Mouse (Mus musculus): ENCODE data around the gene Fbxo31. TPM values are rescaled to one million over a fixed set of nuclear protein-coding genes. Genes with fewer than 3 reads are reported as not detected.

Fbxo31 gene
- polyA plus RNA-seq, 1 experiment from 2014 or later = 34.5 TPM

DNA sequence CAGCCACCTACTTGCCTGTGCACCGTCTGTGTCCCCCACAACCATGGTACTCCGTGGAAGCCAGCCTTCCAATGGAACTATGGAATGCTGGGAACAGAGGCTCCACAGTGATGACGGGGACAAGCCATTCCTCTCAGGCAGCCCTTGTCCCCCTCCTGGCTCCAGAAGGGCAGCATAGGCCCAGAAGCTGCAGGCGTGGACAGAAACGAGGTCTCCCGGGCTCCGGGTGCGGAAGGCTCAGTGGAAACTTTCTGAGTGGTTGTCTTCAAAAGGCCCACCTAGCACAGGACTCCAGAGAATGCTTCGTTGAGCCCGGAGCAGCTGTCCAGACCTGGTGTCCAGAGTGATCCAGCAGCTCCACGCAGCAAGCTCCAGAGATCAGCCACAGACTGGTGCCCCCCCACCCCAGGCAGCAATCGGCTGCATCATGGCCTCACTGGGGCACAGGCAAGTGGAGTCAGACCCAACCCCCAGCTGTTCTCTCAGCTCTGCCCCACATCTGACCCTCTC, 34.3 kb downstream of the Fbxo31 start, which contains the start of gene 1700018B08Rik:
Gene 1700018B08Rik, minus strand, starts transcription at position 45 of the 510 bp plus-strand sequence.
- H3K9me3 ChIP-seq = no peaks in the 10 kb centered on the region
- no peak for ATAC-seq (replicated peaks)
- no peak within 1 kb of the TSS for H3K27ac ChIP-seq
- H3K27me3 ChIP-seq (replicated peaks) = no peaks in the 10 kb centered on the region
- H3K4me2 ChIP-seq = no peak within 1 kb of the TSS
- 88% methylated on average over 12 of the region's 12 CpGs for WGBS
- no peaks in the 10 kb centered on the region for H3K4me1 ChIP-seq
- no peaks in the 10 kb centered on the region for H3K36me3 ChIP-seq (replicated peaks)
- H3K4me3 ChIP-seq = no peak within 1 kb of the TSS
- H3K9ac ChIP-seq = no peak within 1 kb of the TSS

DNA sequence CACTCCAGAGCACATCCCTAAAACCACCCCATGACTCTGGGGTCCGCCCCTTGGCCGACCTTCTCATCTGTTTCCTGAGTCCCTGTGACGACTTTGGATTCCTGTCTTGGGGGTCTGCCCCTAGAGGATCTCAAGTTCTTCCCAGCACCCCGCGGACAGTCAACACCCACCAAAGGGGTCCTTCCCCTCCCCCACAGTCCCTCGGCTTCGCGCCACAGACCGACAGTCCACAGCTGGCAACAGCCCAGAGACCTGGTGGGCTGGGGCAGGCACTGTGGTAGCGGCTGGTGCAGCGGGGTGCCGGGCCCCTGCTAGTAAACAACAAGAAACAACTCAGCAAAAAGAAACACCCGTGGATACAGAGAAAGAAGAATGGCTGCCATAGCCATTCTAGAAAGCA, 35.7 kb downstream of the Fbxo31 start:
- H3K4me3 ChIP-seq = no peak overlapping the region
- no peaks in the 10 kb centered on the region for H3K27me3 ChIP-seq (replicated peaks)
- H3K27ac ChIP-seq = no peak overlapping the region
- no peaks in the 10 kb centered on the region for H3K36me3 ChIP-seq (replicated peaks)
- no peak overlapping the region for H3K9ac ChIP-seq
- H3K9me3 ChIP-seq = no peaks in the 10 kb centered on the region
- WGBS = 69% methylated on average over 13 of the region's 13 CpGs
- ATAC-seq (replicated peaks) = no peak
- H3K4me1 ChIP-seq = no peaks in the 10 kb centered on the region
- no peak overlapping the region for H3K4me2 ChIP-seq

DNA sequence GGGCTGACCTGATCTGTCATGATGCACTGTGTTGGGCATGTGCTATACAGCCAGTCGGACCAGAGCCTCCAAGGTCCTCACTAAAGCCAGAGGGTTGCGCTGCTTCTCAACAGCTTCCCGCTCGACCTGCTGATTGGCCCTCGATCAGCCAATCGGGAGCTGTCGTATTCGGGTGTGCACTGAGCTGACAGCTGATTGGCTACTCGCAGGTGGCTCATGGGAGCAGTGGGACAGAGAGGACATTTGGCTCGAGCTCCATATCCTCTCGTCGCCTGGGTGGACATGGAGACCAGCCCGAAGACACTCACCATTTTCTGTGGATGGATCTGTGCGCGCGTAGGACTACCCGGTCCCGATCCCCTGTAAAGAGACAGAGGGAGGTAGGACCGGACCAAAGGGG, 36.7 kb downstream of the Fbxo31 start:
- WGBS = 79% methylated on average over 19 of the region's 19 CpGs
- H3K4me1 ChIP-seq = no peaks in the 10 kb centered on the region

DNA sequence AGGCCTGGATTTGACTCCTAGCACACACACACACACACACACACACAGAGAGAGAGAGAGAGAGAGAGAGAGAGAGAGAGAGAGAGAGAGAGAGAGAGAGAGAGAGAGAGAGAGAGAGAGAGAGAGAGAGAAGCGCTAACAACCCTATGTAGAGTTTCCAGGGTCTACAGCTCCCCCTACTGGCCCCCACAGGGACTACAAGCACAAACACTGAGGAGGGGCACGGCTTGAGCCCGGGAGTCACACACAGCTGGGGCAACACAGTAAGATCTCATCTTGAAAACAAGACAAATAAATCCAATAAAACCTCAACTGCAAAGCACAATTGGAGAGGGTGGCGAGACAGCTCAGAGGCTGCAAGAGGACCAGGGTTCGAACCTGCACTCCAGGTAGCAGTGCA, 46.2 kb downstream of the Fbxo31 start:
- no peak overlapping the region for H3K4me3 ChIP-seq
- no peak overlapping the region for H3K9ac ChIP-seq
- H3K4me1 ChIP-seq = no peaks in the 10 kb centered on the region
- 52% methylated on average over 5 of the region's 5 CpGs for WGBS
- no peak overlapping the region for H3K4me2 ChIP-seq
- H3K9me3 ChIP-seq = no peaks in the 10 kb centered on the region
- no peak for ATAC-seq (replicated peaks)
- no peaks in the 10 kb centered on the region for H3K27me3 ChIP-seq (replicated peaks)
- H3K36me3 ChIP-seq (replicated peaks) = no peaks in the 10 kb centered on the region
- H3K27ac ChIP-seq = no peak overlapping the region

More for the DNA sequence above, 36.7 kb downstream of the Fbxo31 start:
- no peak overlapping the region for H3K4me3 ChIP-seq
- H3K27me3 ChIP-seq (replicated peaks) = no peaks in the 10 kb centered on the region
- no peaks in the 10 kb centered on the region for H3K36me3 ChIP-seq (replicated peaks)
- H3K27ac ChIP-seq = no peak overlapping the region
- no peak overlapping the region for H3K9ac ChIP-seq
- no peak overlapping the region for H3K4me2 ChIP-seq
- no peak for ATAC-seq (replicated peaks)
- no peaks in the 10 kb centered on the region for H3K9me3 ChIP-seq

DNA sequence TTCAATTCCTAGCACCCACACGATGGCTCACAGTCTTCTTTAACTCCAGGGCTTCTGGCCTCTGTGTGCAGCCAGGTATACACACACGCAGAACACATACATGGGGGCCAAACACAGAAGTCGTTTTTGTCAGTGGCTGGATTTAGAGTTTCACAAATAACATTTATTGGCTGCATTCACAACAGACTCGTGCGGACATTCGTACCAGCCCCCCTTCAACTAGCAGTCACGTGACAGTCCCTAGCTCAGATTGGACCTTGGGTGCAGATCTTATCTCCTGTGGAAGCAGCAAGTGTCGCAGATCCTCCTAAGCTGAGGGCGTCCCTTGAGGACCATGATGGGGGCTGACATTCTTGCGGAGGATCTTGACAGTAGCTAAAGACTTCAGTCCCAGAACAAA, 48.0 kb downstream of the Fbxo31 start:
- Histone ChIP-seq H3K36me3 (replicated peaks) (no peaks in the 10 kb centered on the region), H3K4me2 (no peak overlapping the region), H3K27ac (no peak overlapping the region), H3K4me1 (no peaks in the 10 kb centered on the region), H3K9me3 (no peaks in the 10 kb centered on the region), H3K9ac (no peak overlapping the region), H3K4me3 (no peak overlapping the region), H3K27me3 (replicated peaks) (no peaks in the 10 kb centered on the region)
- no peak for ATAC-seq (replicated peaks)
- WGBS = 83% methylated on average over 10 of the region's 10 CpGs

DNA sequence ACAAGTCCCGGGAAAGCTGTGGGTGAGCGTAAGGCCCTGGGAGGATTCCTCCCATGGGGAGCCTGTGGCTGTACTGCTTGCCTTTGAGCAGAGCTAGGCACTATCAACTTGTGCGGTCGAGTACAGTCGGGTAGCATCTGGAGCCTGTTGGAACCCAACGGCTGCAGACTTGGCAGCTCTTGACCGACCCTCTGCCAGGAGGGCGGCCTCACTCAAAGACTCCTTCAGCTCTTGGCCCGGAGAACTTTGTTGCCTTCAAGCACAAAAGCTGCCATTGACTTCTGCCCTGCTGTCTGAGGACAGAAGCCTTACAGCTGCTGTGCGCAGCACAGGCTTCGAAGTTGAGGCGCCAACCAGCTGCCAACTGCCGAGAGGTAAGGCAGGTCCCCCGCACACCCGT, 49.8 kb downstream of the Fbxo31 start:
- no peak for ATAC-seq (replicated peaks)
- 87% methylated on average over 15 of the region's 15 CpGs for WGBS

DNA sequence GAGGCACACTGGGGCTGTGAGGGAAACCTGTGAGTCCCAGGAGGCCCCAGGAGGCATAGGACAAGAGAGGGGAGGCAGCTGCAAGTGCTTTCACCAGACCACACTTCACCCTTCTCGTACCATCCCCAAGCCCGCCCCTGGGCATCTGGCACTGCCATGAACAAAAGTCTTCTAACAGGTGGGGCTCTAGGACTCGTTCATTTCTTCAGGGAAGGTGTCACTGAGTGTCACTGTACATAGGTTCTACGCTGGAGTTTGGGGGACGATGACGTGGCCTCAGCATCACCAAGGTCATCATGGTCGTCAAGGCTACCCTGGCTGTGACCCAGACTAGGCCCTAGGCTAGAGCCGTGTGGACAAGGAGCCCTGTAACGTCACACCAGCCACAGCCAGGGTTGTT, 50.9 kb downstream of the Fbxo31 start:
- no peaks in the 10 kb centered on the region for H3K27me3 ChIP-seq (replicated peaks)
- no peaks in the 10 kb centered on the region for H3K9me3 ChIP-seq
- no peak overlapping the region for H3K4me3 ChIP-seq
- no peak overlapping the region for H3K9ac ChIP-seq
- WGBS = 85% methylated on average over 9 of the region's 9 CpGs
- H3K4me1 ChIP-seq = no peaks in the 10 kb centered on the region
- no peaks in the 10 kb centered on the region for H3K36me3 ChIP-seq (replicated peaks)
- H3K27ac ChIP-seq = no peak overlapping the region
- no peak for ATAC-seq (replicated peaks)
- H3K4me2 ChIP-seq = no peak overlapping the region

More for the DNA sequence above, 49.8 kb downstream of the Fbxo31 start:
- Histone ChIP-seq H3K9me3 (no peaks in the 10 kb centered on the region), H3K9ac (no peak overlapping the region), H3K27ac (no peak overlapping the region), H3K36me3 (replicated peaks) (no peaks in the 10 kb centered on the region), H3K4me2 (no peak overlapping the region), H3K4me3 (no peak overlapping the region), H3K27me3 (replicated peaks) (no peaks in the 10 kb centered on the region), H3K4me1 (no peaks in the 10 kb centered on the region)

DNA sequence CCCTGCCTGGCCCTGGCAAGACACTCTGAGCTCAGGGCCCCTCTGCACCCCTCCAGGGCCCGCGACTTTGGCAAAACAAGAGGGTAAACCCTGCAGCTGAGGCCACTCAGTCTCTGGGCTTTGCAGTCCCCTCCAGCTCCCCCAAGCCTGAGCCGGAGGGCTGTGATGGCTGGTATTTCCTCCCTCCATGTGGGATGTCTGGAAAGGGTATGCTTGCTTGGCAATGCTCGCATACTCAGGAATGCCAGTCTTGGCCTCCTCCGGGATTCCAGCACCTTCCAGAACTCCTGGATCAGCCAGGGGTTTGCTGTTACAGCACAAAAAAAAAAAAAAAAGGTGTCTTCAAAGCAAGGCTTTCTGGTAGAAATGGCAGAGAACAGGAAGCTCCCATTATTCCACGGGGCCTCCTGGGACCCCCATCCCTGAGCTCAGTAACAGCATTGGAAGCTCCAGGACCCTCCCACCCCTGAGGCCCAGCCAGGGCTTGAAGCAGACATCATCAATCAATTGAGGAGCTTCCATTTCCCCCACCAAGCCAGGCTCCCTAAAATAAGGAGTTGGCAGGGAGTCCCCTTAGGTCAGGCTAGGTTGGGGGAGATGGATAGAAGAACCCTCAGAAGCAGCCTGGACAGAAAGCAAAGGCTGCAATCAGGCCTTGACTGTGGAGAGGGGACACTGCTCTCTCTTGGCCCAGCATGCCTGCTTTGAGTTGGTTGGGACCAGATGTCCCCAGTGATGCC, 51.6 kb downstream of the Fbxo31 start:
- WGBS = 68% methylated on average over 6 of the region's 6 CpGs
- H3K4me1 ChIP-seq = no peaks in the 10 kb centered on the region
- no peak for ATAC-seq (replicated peaks)
- H3K9ac ChIP-seq = no peak overlapping the region
- no peak overlapping the region for H3K27ac ChIP-seq
- H3K9me3 ChIP-seq = no peaks in the 10 kb centered on the region
- no peaks in the 10 kb centered on the region for H3K27me3 ChIP-seq (replicated peaks)
- no peak overlapping the region for H3K4me3 ChIP-seq
- H3K4me2 ChIP-seq = no peak overlapping the region
- no peaks in the 10 kb centered on the region for H3K36me3 ChIP-seq (replicated peaks)

DNA sequence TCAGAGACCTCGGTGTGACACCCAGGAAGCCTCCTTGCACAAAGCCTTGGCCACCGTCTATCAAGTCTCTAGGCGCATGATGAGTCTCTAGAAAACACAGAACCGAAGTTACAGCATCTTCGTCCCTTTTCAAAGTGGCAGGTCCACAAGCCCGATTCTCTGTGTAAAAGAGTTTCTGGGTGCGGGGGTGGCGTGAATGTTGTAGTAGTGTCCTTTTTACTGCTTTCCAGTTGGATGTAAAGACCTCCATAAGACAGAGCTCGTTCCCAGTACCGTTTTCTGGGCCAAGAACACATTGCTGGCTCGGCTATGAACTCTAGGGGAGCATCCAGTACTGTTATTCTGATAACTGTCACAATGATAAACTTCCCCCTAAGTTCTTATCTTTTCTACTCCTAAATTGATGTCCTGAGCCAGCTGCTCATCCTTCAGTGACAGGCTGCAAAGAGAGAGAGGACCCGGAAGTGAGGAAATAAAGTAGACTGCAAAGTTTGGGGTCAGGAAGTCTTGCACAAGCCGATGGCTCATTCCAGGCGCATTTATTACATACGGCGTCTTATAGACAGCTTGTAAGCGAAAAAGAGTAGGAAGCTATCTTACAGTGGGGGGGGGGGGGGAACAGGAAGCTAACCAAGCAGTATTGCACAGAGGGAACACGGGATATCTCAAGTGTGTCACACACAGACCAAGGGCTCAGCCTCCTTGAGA, 53.3 kb downstream of the Fbxo31 start:
- no peaks in the 10 kb centered on the region for H3K36me3 ChIP-seq (replicated peaks)
- no peak overlapping the region for H3K4me2 ChIP-seq
- no peak for ATAC-seq (replicated peaks)
- H3K4me3 ChIP-seq = no peak overlapping the region
- no peak overlapping the region for H3K9ac ChIP-seq
- H3K27ac ChIP-seq = no peak overlapping the region
- H3K27me3 ChIP-seq (replicated peaks) = no peaks in the 10 kb centered on the region
- WGBS = 84% methylated on average over 18 of the region's 18 CpGs
- no peaks in the 10 kb centered on the region for H3K9me3 ChIP-seq
- H3K4me1 ChIP-seq = no peaks in the 10 kb centered on the region

DNA sequence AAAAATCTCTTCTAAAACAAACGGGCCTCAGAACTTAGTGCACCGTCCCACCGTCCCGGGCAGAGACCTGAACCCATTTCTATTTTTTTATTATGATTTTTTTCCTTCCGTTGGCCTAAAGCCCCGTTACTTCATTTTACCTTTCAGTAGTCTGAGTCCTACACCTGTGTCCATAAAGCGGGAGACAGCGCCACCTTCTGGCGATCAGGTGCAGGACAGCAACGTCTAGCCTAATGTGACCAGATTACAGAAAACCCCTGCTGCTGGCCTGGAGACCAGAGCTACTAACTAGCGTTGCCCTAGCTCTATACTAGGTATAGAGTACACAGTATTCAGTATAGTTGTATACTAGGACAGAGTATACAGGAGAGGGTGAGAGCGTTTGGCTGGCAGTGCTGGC, 65.2 kb downstream of the Fbxo31 start:
- Histone ChIP-seq H3K4me3 (no peak overlapping the region), H3K9me3 (no peaks in the 10 kb centered on the region)
- peak; percentile 66 for ATAC-seq (replicated peaks)

DNA sequence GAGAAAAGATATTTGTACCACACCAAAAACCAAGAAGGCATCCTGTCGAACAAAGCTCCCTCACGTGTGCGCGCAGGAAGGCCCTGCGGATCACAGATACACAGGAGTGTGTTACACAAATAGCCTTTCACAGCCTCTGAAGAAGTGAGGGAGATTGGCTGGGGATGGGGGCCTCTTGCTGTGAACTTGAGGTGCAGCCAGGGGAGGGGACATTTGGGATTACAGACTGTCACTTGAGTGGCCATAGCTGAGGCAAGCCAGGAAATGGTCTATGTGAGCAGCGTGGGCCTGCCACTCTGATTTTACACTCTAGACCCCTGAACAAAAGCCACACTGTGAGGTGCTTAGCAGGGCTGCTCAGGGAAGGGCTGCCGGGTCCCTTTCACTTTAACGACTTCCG, 66.9 kb downstream of the Fbxo31 start:
- H3K4me2 ChIP-seq = no peak overlapping the region
- no peak for ATAC-seq (replicated peaks)

More for the DNA sequence above, 65.2 kb downstream of the Fbxo31 start:
- no peak overlapping the region for H3K27ac ChIP-seq
- no peaks in the 10 kb centered on the region for H3K36me3 ChIP-seq (replicated peaks)
- H3K4me1 ChIP-seq = no peaks in the 10 kb centered on the region
- no peak overlapping the region for H3K4me2 ChIP-seq
- H3K27me3 ChIP-seq (replicated peaks) = peaks cover 26% of the 10 kb centered on the region
- WGBS = 6% methylated on average over 12 of the region's 12 CpGs
- no peak overlapping the region for H3K9ac ChIP-seq

More for the DNA sequence above, 66.9 kb downstream of the Fbxo31 start:
- Histone ChIP-seq H3K4me3 (no peak overlapping the region), H3K9ac (no peak overlapping the region), H3K4me1 (peaks cover 2% of the 10 kb centered on the region; the same call in 1 of the 2 replicates), H3K36me3 (replicated peaks) (no peaks in the 10 kb centered on the region), H3K27me3 (replicated peaks) (peaks cover 31% of the 10 kb centered on the region), H3K9me3 (no peaks in the 10 kb centered on the region), H3K27ac (no peak overlapping the region)
- 43% methylated on average over 9 of the region's 9 CpGs for WGBS

Data from midbrain, embryonic 15.5 days (tissue).